Mouse (Mus musculus) embryonic fibroblast, embryonic 13.5 days (primary cell): ENCODE results near the gene Ppid.

Experiments
- CTCF ChIP-seq: IDR thresholded peaks from 2 replicates; pipeline ENCODE4 v1.5.1; 2011; ENCODE audit warnings: mild to moderate bottlenecking, control low read depth, low read length, moderate library complexity, borderline replicate concordance; ENCODE audit not compliant: insufficient read depth
- POLR2A ChIP-seq: IDR thresholded peaks from 2 replicates; pipeline ENCODE4 v1.6.1; 2011; ENCODE audit warnings: low read depth, mild to moderate bottlenecking, control low read depth, low read length, moderate library complexity

- no peak for TF ChIP-seq CTCF
- no peak for TF ChIP-seq POLR2A
Observed at GRCm38 (mm10) chr3:79589671-79590070, 1.5 kb upstream of the Ppid start.
